Mouse (Mus musculus): Measurements from ENCODE around the gene Ryr2. TPM values are rescaled to one million over a fixed set of nuclear protein-coding genes. Genes with fewer than 3 reads are reported as not detected.

The Ryr2 gene
- polyA plus RNA-seq, 1 experiment from 2014 or later: 1.5 TPM

Other genes starting within 250 kb of the Ryr2 start
- gene Mtr, start 151.2 kb upstream of the Ryr2 start, polyA plus RNA-seq (2015; fragmentation: Nextera tagmentation; extraction: Ambion mirVana): 15.4 and 17.1 TPM in 2 replicates
- gene Actn2, start 233.8 kb upstream of the Ryr2 start, polyA plus RNA-seq (2015; fragmentation: Nextera tagmentation; extraction: Ambion mirVana): 30.1 and 33.0 TPM in 2 replicates

Data from lung, embryonic 15.5 days (tissue).